Mouse (Mus musculus) hindbrain, embryonic 16.5 days (tissue): ENCODE measurements around the gene Plekhm1. TPM values are rescaled to one million over a fixed set of nuclear protein-coding genes. Genes with fewer than 3 reads are reported as not detected.

Experiments
- ATAC-seq: fragments of 200-750 bp; cut with Nextera tagmentation; 2 replicates; pipeline ENCODE4 v1.8.0; 2017; ENCODE audit warnings: moderate TSS enrichment, moderate library complexity
- H3K27ac ChIP-seq: fragments of 300-500 bp; sonication (generic); 2 replicates; pipeline ENCODE4 v1.5.1; 2014; ENCODE audit warnings: low read depth, mild to moderate bottlenecking, control low read depth, low read length, moderate library complexity
- H3K27me3 ChIP-seq: fragments of 300-500 bp; sonication (generic); replicated peaks from 2 replicates; pipeline ENCODE4 v1.6.1; 2014; ENCODE audit warnings: low read length; ENCODE audit not compliant: control insufficient read depth, insufficient read depth
- H3K36me3 ChIP-seq: fragments of 300-500 bp; sonication (generic); 2 replicates; pipeline ENCODE4 v1.6.1; 2014; ENCODE audit warnings: mild to moderate bottlenecking, low read length, moderate library complexity, mixed read lengths; ENCODE audit not compliant: control insufficient read depth, insufficient read depth
- H3K4me1 ChIP-seq: fragments of 300-500 bp; sonication (generic); 2 replicates; pipeline ENCODE4 v1.6.1; 2014; ENCODE audit warnings: low read depth, low read length; ENCODE audit not compliant: control insufficient read depth, insufficient read depth
- H3K4me2 ChIP-seq: fragments of 300-500 bp; sonication (generic); 2 replicates; pipeline ENCODE4 v1.6.1; 2014; ENCODE audit warnings: mild to moderate bottlenecking, low read length, control low read depth, moderate library complexity
- H3K4me3 ChIP-seq: fragments of 300-500 bp; sonication (generic); 2 replicates; pipeline ENCODE4 v1.5.1; 2014; ENCODE audit warnings: mild to moderate bottlenecking, low read length, control low read depth, moderate library complexity
- H3K9ac ChIP-seq: fragments of 300-500 bp; sonication (generic); 2 replicates; pipeline ENCODE4 v1.6.1; 2014; ENCODE audit warnings: low read depth, mild to moderate bottlenecking, control low read depth, low read length, moderate library complexity
- H3K9me3 ChIP-seq: fragments of 300-500 bp; sonication (generic); 2 replicates; pipeline ENCODE4 v1.6.1; 2014; ENCODE audit warnings: mild to moderate bottlenecking, low read length, moderate library complexity; ENCODE audit not compliant: control insufficient read depth
- WGBS: fragments of 180-500 bp; shearing (Covaris S2); extraction: QIAGEN DNeasy Blood & Tissue Kit; methylation state at CpG from one replicate; pipeline ENCODE4 v1.1.7; 2014; 5-methylcytosine and 5-hydroxymethylcytosine counted together
- polyA plus RNA-seq: library from polyadenylated mRNA; unstranded; fragments of >200 nt; fragmentation: Nextera tagmentation; extraction: Ambion mirVana; gene quantifications from 2 replicates; pipeline ENCODE4 v1.2.1, GENCODE M21; 2015

The Plekhm1 gene
- polyA plus RNA-seq, 1 experiment from 2014 or later, result 7.2 TPM

DNA sequence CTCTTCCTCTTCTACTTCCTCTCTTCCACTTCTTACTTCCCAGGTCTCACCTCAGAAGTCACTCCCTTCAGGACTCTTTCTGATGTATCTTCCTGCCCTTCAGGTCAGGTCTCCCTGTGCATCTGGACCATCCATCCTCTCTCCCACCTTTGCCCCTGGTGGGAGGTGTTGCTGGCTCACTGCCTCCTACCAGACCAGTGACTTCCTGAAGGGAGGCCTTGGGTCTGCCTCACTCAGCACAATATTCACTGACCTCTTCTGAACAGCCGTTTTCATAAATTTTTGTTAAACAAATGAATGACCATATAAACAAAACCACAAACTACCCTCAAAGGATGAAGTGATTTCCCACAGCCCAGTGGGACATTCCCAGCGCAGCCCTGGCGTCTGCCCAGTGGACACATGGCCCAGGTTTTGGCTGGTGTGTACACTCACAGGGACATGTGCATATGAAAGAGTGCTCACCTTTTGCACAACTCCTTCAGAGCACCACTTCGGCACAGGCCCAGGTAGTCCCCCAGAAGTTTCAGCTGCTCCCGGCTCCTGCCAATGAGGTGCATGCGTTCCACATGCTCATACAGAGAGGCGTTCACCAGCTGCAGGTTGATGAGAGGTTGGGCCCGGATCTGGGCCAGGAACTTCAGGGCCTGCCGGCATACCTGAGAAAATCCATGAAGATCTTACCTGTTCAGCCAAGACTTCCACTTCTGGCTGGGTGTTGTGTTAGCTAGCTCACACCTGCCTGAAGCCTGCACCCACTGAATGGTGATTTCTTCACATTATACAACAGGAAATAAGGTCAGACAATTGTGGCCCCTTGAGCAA lies 41.9 kb downstream of the Plekhm1 start:
- Histone ChIP-seq H3K27ac (no peak overlapping the region), H3K4me1 (no peaks in the 10 kb centered on the region; the same call in 1 of the 2 replicates), H3K4me2 (no peak overlapping the region), H3K9me3 (no peaks in the 10 kb centered on the region), H3K4me3 (no peak overlapping the region), H3K36me3 (peaks cover 9% of the 10 kb centered on the region; the same call in 1 of the 2 replicates), H3K27me3 (peaks cover 5% of the 10 kb centered on the region; the same call in 1 of the 2 replicates), H3K9ac (no peak overlapping the region)
- ATAC-seq, result no peak
- WGBS, result 93% methylated on average over 9 of the region's 9 CpGs

DNA sequence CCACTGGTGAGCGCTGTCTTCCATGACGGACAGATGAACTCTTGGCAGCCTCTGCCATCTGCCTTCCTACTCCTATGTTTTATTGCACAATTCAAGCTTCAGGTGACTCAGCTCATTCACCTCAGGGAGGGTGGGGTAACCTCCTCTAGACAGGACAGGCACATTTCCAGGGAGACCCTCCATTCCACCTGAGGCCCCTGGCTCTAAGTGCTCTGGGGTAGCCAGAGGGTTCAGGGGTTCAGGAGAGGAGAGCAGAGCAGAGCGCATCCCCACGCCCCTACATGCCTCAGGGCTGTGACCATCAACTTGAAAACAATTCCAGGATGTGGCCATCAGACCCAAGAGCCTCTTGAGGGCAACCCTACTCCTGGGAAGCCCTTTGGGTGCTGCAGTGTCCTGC lies 47.0 kb downstream of the Plekhm1 start:
- no peaks in the 10 kb centered on the region for H3K9me3 ChIP-seq
- no peak overlapping the region for H3K4me2 ChIP-seq
- H3K4me1 ChIP-seq, result peaks cover 19% of the 10 kb centered on the region
- 84% methylated on average over 4 of the region's 4 CpGs for WGBS
- H3K9ac ChIP-seq, result no peak overlapping the region
- peaks cover 6% of the 10 kb centered on the region; the same call in 1 of the 2 replicates for H3K36me3 ChIP-seq
- no peak for ATAC-seq
- H3K4me3 ChIP-seq, result no peak overlapping the region
- peaks cover 40% of the 10 kb centered on the region for H3K27me3 ChIP-seq
- no peak overlapping the region for H3K27ac ChIP-seq

DNA sequence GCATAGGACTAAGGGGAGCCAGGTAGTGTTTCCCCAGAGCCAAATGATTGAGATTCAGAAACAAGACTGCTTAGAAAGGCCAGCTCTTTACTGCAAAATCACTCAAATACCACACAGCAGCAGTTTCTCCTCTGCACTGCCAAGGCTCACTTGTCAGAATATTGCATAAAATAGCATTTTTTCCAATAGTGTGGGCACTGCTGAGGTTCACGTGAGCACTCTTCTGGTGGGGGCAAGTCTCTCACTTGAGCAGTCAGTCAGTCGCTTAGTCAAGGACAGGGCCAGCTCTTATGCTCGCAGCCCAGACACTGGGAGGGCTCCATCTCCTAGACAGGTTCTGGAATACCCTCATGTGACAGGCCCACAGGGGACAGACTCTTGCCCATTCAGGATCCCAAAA lies 47.5 kb downstream of the Plekhm1 start:
- Histone ChIP-seq H3K9me3 (no peaks in the 10 kb centered on the region), H3K9ac (no peak overlapping the region), H3K4me3 (no peak overlapping the region), H3K27ac (no peak overlapping the region), H3K27me3 (peaks cover 45% of the 10 kb centered on the region), H3K36me3 (peaks cover 3% of the 10 kb centered on the region; the same call in 1 of the 2 replicates), H3K4me1 (peaks cover 23% of the 10 kb centered on the region), H3K4me2 (no peak overlapping the region)
- 87% methylated on average over 3 of the region's 3 CpGs for WGBS
- no peak for ATAC-seq

- Histone ChIP-seq H3K4me3 (no peak overlapping the region), H3K4me2 (no peak overlapping the region), H3K9ac (no peak overlapping the region), H3K27me3 (peaks cover 49% of the 10 kb centered on the region), H3K9me3 (no peaks in the 10 kb centered on the region), H3K27ac (no peak overlapping the region), H3K36me3 (peaks cover 3% of the 10 kb centered on the region; the same call in 1 of the 2 replicates), H3K4me1 (peaks cover 24% of the 10 kb centered on the region)
- ATAC-seq, result no peak
- WGBS, result 41% methylated on average over 5 of the region's 5 CpGs
Measured at GRCm38 (mm10) chr11:103364335-103364734, 48.2 kb downstream of the Plekhm1 start.

DNA sequence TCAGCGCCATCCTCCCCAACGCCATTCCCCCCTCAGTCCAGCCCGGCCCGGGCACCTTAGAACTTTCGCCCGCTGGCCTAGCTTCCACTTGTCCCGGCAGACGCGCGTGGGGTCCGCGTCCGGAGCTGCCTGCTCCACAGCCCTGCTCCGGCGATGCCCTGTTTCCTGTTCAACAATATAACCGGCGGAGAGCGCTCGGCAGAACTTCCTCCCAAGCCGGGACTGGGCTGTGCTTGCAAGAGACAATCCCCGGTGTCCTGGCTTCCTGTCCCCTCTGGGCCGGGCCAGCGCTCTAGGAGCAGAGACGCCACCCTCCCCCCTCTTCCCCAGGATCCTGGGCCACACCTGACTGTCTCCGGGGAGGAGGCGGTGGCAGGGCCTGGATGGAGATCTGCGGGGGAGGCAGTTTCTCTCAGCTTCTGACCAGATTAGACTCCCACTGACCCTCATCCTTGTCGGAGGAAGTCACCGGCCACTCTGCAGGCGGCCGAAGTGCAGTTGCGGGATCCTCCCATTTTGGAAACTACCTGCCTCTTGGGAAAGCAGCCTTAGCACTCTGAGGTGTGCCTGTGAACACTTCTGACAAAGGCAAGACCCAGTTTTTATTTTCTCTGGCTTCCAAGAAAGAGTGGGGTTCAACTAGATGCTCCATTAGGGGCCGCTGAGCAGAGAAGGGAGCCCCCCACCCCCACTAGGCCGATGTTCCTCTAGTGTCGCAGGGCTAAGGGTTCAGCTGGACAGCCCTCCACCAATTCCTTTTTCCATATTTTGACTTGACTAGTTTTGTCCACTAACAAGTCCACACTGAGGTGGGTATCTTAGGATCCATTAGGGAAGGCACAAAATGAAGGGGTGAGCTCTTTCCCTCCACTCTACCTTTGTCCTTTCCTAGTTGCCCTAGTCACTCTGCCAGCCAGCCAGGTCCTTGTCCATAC lies 49.0 kb downstream of the Plekhm1 start, which contains the start of gene Arhgap27:
Gene Arhgap27, minus strand, starts transcription at position 479 of the 935 bp plus-strand sequence.
- Histone ChIP-seq H3K4me3 (peak within 1 kb of the TSS; percentile 40), H3K27ac (peak within 1 kb of the TSS; percentile 25), H3K9me3 (no peaks in the 10 kb centered on the region), H3K9ac (peak within 1 kb of the TSS; percentile 53), H3K36me3 (peaks cover 3% of the 10 kb centered on the region; the same call in 1 of the 2 replicates), H3K4me1 (peaks cover 28% of the 10 kb centered on the region), H3K4me2 (peak within 1 kb of the TSS; percentile 72), H3K27me3 (peaks cover 52% of the 10 kb centered on the region)
- WGBS, result 4% methylated on average over 33 of the region's 35 CpGs
- ATAC-seq, result peak; percentile 15; the same call in 1 of the 2 replicates

DNA sequence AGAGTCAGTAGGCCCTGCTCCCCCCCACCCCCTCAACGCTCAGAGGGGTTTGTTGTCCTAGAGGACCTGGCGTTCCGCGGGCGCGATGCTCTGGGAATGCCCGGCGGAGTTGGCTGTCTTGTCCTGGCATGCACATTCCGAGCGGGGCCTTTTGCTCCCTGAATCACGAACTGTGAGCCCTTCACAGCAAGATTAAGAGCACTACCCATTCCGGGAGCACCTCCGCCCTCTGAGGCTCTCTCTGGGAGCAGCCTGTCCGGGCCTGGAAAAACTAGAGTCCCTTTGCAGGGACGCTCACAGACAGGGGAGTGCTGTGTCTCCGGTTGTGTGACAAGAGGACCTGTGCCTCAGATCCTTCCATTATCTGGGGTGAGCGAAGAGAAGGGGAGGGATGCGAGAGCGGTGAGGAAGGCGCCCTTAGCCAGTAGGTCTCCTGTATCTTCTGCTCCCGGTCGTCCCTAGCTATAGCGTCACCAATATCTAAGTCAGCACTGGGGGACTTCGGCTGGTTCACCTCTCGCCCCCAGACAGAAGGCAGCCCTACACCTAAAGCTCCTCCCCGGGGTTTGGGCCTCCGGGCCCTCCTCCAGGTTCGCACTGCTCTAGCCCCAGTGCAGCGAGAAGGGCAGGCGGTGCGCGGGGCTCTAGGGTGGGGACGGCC lies 49.8 kb downstream of the Plekhm1 start:
- H3K4me1 ChIP-seq, result peaks cover 28% of the 10 kb centered on the region
- H3K27me3 ChIP-seq, result peaks cover 58% of the 10 kb centered on the region
- no peak for ATAC-seq

DNA sequence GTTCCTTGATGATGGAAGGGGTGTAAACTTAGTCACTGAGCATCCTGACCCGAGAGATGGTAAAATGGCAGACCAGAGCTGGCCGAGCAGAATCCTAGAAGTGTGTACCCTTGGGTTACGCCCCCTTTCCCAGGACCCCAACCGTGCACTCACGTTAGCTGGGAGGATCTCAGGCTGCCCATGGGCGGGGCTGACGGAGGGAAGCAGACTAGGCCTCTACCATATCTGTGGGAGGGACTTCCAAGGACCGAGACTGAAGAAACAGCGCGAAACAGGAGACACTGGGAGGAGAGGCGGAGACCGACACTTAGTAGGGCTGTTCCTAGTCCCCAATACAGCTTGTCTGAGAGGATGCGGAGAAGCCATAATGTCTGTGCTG lies 50.4 kb downstream of the Plekhm1 start:
- Histone ChIP-seq H3K9me3 (no peaks in the 10 kb centered on the region), H3K27ac (no peak overlapping the region), H3K27me3 (peaks cover 59% of the 10 kb centered on the region), H3K9ac (peak overlapping the region; percentile 53; the same call in 1 of the 2 replicates), H3K4me3 (peak overlapping the region; percentile 40), H3K4me1 (peaks cover 28% of the 10 kb centered on the region), H3K36me3 (peaks cover 3% of the 10 kb centered on the region; the same call in 1 of the 2 replicates), H3K4me2 (peak overlapping the region; percentile 72)
- 4% methylated on average over 13 of the region's 13 CpGs for WGBS
- no peak for ATAC-seq

More for the DNA sequence above, 49.8 kb downstream of the Plekhm1 start:
- peaks cover 3% of the 10 kb centered on the region; the same call in 1 of the 2 replicates for H3K36me3 ChIP-seq
- H3K27ac ChIP-seq, result peak overlapping the region; percentile 25
- under 1% methylated on average over 32 of the region's 33 CpGs for WGBS
- H3K9ac ChIP-seq, result peak overlapping the region; percentile 53
- H3K4me3 ChIP-seq, result peak overlapping the region; percentile 40
- H3K4me2 ChIP-seq, result peak overlapping the region; percentile 72
- no peaks in the 10 kb centered on the region for H3K9me3 ChIP-seq

GRCm38 (mm10) chr11:103361396-103362053 lies 51.0 kb downstream of the Plekhm1 start:
- no peaks in the 10 kb centered on the region for H3K36me3 ChIP-seq
- WGBS, result 5% methylated on average over 25 of the region's 25 CpGs
- H3K4me1 ChIP-seq, result peaks cover 28% of the 10 kb centered on the region
- peak overlapping the region; percentile 19 for H3K4me2 ChIP-seq
- H3K27me3 ChIP-seq, result peaks cover 59% of the 10 kb centered on the region
- no peak overlapping the region for H3K27ac ChIP-seq
- no peak overlapping the region for H3K9ac ChIP-seq
- H3K9me3 ChIP-seq, result no peaks in the 10 kb centered on the region
- peak overlapping the region; percentile 40; the same call in 1 of the 2 replicates for H3K4me3 ChIP-seq
- no peak for ATAC-seq
